Mouse (Mus musculus) telencephalon, adult 2 months (tissue): ENCODE results near the gene Tedc2.

Experiments
- DNase-seq: peaks from one replicate; pipeline ENCODE4 v3.0.0-alpha.2; 2011; ENCODE audit warnings: low read depth, low spot score

The Tedc2 gene

DNA sequence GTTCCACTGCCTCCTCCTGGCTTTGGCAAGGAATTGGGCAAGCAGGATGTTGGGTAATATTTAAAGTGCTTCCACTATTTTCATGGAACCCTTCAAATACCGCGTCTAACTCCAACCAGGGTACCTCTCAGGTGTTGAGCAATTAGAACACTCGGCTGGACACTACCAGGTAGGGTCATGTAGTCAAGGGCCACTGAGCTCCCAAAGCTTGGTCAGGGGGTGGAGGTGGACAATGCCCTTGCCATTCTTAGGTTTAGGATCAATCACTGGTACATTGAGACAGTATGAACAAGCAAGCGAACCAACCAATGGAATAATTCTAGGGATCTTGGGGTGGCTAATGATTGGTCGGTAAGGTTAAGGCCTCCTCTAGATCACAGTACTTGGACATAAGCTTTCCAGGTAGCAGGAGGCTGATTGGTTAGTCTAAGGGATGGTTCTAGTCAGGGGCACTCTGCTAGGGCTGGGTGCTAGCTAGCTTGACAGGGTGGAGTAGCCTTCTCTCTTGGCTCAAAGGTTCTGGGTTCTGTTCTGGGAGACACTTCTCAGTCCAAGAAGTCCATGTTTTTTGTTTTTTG is 8.1 kb downstream of the Tedc2 start:
- DNase-seq = no peak

DNA sequence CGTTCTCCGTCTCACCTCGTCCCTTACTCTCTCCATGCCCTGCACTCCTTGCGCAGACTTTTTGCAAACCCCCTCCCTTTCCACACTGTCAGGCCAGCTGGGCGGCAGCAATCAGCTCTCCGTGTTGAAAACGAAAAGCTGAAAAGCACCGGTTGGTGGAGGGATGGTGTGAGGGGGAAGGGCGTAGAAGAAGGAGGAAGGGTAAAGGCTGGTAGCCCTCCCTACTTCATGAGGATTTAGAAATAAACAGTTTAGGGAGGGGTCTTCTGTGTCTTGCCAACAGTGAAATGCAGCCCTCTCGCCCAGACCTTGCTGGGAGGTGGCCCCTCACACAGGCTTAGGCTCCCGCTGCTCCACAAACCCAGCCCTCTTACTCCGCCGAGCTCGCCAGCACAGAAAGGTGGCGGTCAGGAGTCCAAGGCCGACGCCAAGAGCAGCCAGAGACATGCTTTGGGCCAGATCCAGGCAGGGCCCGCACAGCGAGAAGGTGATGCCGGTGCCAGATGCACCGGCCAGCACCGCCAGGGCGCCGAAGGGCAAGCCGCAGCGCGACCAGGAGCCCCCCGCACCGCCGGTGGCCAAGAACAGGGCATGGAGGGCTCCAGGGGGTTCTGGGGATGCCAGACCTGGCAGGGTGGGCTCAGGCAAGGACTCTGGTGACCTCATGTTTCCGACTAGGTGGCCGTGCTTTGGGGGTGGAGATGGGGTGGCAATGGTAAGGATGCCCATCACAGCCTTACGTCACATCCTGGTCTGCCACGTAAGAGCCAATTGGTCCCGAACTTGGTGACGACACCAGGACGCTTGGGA is 8.8 kb downstream of the Tedc2 start:
- DNase-seq = peak; percentile 93

DNA sequence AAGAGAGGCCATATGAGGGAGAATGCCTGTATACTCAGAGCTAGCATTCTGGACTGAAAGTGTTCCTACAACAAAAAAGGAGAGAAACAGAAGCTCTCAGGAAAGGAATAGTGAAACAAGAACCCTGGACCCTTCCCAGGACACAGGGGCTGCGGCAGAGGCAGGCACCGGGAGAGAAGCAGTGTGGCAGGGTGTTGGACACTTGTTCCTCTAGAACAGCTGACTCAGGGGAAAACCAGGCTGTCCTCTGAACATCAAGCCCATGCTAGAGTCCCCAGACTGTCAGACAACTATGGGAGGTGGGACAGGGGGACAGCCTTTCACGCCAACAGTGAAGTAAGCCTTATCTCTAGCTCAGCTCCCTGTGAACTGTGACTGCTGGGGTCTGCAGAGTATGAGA is 10.1 kb downstream of the Tedc2 start:
- DNase-seq = no peak

DNA sequence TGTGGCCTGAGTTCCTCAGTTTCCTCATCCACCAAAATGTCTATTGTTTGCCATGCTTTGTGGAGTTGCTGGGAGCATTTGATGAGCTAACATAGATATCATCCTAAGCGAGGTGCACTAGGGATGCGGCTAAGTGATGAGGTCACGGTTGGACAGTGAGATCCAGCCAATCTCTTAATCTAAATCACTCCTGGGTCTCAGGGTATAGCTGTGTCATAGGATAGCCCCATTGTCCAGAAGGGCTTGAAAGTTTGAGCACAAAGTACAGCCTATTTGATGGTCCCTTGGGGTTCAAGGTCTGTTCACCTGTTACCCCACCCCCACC is 10.8 kb downstream of the Tedc2 start:
- DNase-seq = no peak

- DNase-seq = no peak
Observed at GRCm38 (mm10) chr17:24209043-24209915, 11.4 kb downstream of the Tedc2 start, which contains the start of gene Ntn3. Ntn3 (minus strand) TSS chr17:24209531.

- no peak for DNase-seq
Observed at GRCm38 (mm10) chr17:24208641-24209042, 12.0 kb downstream of the Tedc2 start.

DNA sequence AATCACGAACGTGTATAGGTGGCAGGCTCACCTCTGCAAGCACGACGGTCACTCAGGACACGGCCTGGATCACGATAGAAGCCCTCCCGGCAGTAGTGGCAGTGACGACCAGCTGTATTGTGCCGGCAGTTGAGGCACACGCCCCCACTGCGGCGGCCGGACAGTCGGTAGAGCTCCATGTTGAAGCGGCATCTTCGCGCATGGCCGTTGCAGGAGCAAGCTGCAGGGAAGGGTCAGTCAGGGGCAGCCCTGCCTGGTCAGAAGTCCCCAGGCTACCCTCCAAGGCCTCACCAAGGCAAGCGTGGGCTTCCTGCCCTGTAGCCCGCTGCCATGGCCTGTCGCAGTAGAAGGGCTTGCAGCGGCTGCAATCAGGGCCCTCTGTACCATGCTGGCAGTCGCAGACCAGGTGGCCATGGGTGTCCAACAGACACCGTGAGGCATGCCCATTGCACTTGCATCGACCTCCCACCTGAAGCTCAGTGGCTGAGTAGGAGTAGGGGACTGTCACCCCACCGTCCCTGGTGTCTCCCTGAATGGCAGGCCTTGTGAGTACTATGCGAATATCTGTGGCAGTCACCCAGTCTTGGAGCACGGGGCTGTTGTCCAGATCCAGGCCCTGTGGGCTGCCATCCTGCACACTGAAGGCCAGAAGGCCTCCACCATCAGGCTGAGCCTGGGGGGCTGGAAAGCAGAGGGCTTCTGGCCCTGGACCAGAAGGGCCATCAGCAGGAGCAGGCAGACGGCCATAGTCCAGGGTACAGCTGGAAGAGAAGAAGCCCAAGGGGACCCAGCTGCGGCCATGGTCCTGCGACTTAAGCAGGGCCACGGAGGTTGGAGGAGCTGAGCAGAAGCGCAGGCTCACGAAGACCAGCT is 12.6 kb downstream of the Tedc2 start:
- DNase-seq = no peak

DNA sequence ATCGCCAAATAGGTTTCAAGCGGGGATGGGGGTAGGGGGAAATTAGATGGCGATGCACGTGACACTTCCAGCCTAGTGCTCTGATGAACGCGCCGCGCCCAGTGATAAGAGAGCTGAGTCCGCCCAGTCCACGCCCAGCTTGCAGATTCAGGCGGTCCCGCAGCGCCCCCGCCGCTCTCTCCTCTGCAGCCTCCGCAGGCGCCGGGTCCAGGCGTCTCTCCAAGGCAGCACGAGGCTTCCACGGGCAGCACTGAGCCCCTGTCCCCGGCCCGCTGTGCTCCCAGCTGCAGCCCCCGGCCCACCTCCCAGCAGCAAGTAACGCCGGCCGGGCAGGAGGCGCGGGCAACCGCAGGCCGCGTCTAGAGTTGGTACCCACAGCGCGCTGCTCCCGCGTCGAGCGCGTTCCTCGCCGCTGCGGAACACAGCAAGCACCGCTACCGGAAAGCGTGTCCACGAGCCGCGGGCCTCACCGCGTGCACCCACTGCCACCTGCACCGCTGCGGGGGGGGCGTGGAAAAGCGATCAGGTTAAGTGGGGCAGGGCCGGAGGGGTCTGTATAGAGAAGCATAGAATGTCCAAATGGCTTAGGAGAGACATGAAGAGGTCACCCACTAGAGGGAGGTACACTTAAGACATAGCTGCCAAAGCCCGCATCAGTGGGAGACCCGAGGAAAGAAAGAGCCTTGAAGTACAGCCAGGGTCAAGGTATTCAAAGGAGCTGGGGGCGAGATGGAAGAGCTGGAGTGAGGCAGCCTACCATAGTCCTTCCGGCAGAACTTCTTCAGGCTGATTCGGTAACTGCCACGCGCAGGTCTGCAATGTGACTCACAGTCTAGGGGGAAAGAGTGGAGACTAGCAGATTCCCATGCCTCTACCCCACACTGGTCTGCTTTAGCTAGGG is 13.9 kb downstream of the Tedc2 start:
- DNase-seq = no peak

- DNase-seq = no peak
Observed at GRCm38 (mm10) chr17:24205908-24206361, 14.7 kb downstream of the Tedc2 start.

- DNase-seq = peak; percentile 86
Observed at GRCm38 (mm10) chr17:24205284-24205888, 15.3 kb downstream of the Tedc2 start, which contains the start of gene Tbc1d24. Tbc1d24 (minus strand) TSS chr17:24205562.

- DNase-seq = no peak
Observed at GRCm38 (mm10) chr17:24204846-24205245, 15.8 kb downstream of the Tedc2 start.

- DNase-seq = no peak
Observed at GRCm38 (mm10) chr17:24203611-24204534, 16.8 kb downstream of the Tedc2 start.

GRCm38 (mm10) chr17:24203068-24203467 is 17.6 kb downstream of the Tedc2 start:
- DNase-seq = no peak

- DNase-seq = no peak
Observed at GRCm38 (mm10) chr17:24201092-24201491, 19.6 kb downstream of the Tedc2 start.

GRCm38 (mm10) chr17:24199741-24200140 is 20.9 kb downstream of the Tedc2 start:
- no peak for DNase-seq

- peak; percentile 89 for DNase-seq
Observed at GRCm38 (mm10) chr17:24199252-24199651, 21.4 kb downstream of the Tedc2 start.

DNA sequence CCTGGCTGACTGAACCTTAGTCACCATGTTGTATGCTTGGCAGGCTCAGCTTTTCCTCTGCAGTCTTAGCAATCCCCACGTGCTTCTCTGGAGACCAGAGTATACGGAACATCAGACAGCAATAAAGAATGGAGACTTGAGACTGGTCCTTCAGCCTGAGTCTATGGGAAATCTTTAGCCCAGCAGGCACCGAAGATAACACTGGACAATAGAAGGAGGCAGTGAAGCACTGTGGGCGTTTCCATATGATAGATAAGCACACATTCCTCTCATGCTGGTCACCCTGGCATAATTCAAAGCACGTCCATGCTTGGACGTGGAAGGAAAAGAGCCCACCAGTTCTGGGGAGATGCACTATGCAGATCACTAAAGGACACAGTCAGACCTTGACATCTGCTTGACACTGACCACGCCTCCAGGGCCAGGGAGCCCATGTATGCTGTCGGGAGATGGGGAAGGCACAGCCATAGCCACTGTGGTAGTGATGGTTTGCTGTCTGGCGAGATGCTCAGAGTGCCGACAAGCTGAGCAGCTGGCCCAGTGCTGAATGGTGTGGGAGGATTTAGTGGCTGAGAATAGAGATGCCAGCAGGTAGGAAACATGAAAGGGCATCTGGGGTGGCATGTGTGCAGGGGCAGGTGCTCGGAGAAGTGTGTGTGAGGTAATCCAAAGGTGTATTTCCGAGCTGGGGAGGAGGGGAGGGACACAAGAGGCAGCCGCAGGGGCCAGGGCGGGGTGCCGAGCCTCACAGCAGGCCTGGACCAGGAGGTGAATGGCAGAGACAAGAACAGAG is 23.4 kb downstream of the Tedc2 start:
- no peak for DNase-seq

DNA sequence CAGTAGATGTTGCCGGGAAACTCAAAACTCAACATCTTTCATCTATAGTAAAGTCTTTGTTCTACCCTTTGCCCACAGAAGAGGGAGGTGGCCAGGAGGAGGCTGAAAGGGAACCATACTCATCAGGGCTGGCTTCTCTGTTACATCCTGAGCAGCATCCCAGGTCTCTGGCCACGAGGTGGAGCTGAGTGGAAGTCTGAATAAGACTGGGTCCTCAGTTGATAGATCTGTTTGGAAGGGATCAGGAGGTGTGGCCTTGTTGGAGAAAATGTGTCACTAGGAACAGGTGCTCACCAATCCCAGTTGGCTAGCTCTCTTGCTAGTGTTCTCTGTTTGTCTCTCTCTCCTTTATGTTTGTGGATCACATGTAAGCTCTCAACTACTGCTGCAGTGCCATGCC is 25.3 kb downstream of the Tedc2 start:
- DNase-seq = no peak
